ENCODE assay signal across 9 mouse cellular contexts in genomic region chr8:114452781-114453221, GRCm38 (mm10). TPM values are rescaled to one million over a fixed set of nuclear protein-coding genes. Genes with fewer than 3 reads are reported as not detected.
DNase-seq lines count a peak whose midpoint lies in the region; ATAC-seq and TF ChIP-seq lines count a peak whose summit lies in the region.
"Had no signal": no experiment of that assay in that cellular context is flagged by ENCODE, and none has a peak within 500 bp of the region (broad histone marks: within the 10 kb centered on the region; RNA-seq: fewer than 3 reads in every experiment).

No protein-coding gene starts in this region.

- H3K4me2 ChIP-seq in forebrain, postnatal 0 days (ENCODE audit: low read depth): peak overlapping the region; percentile 43
- H3K4me2 ChIP-seq in limb, embryonic 11.5 days (ENCODE audit: low read depth, severe bottlenecking): no peak overlapping the region
- peak overlapping the region; percentile 33 for H3K4me2 ChIP-seq in midbrain, postnatal 0 days (ENCODE audit: low read depth, low read length, poor library complexity, severe bottlenecking)

- H3K27ac ChIP-seq in cerebellum, adult 2 months (ENCODE audit: insufficient read depth, low read length): peak overlapping the region; percentile 14; the same call in 1 of the 2 replicates
- H3K27ac ChIP-seq in forebrain, postnatal 0 days (ENCODE audit: low read depth, low read length): no peak overlapping the region
- no peak overlapping the region for H3K27ac ChIP-seq in limb, embryonic 11.5 days (replicated peaks; ENCODE audit: low read depth, low read length)
- no peak overlapping the region for H3K27ac ChIP-seq in midbrain, postnatal 0 days (ENCODE audit: low read depth, low read length)

- peak; percentile 23 to 39 for DNase-seq in urinary bladder, adult 18-20 months (ENCODE audit: low spot score in 2 of 2)
- DNase-seq in urinary bladder, adult 2 months (ENCODE audit: low spot score): no peak
- DNase-seq in cerebellum, adult 2 months: peak; percentile 82 to 85
- peak; percentile 92 for DNase-seq in forebrain, postnatal 0 days
- peak; percentile 84 for DNase-seq in induced T-regulatory cell, adult 2 months (ENCODE audit: low read depth)
- DNase-seq in limb, embryonic 11.5 days (ENCODE audit: low spot score): peak; percentile 82
- peak; percentile 94 for DNase-seq in midbrain, postnatal 0 days (ENCODE audit: low spot score)
- DNase-seq in telencephalon, adult 2 months (ENCODE audit: low read depth, low spot score): peak; percentile 36

- H3K27me3 ChIP-seq in cerebellum, adult 2 months (ENCODE audit: control insufficient read depth, insufficient read depth, low read length): no peaks in the 10 kb centered on the region
- no peaks in the 10 kb centered on the region for H3K27me3 ChIP-seq in forebrain, postnatal 0 days (ENCODE audit: insufficient read depth, low read length)
- no peaks in the 10 kb centered on the region for H3K27me3 ChIP-seq in limb, embryonic 11.5 days (ENCODE audit: control insufficient read depth, insufficient read depth, low read length)
- no peaks in the 10 kb centered on the region for H3K27me3 ChIP-seq in midbrain, postnatal 0 days (ENCODE audit: insufficient read depth, low read length)

- no peaks in the 10 kb centered on the region; the same call in 1 of the 2 replicates for H3K4me1 ChIP-seq in cerebellum, adult 2 months (ENCODE audit: control insufficient read depth, insufficient read depth, low read length)
- no peaks in the 10 kb centered on the region for H3K4me1 ChIP-seq in forebrain, postnatal 0 days (ENCODE audit: insufficient read depth)
- H3K4me1 ChIP-seq in limb, embryonic 11.5 days (ENCODE audit: control insufficient read depth, insufficient read depth, low read length): 0 out of 2 replicates have a peak, but pooled peaks cover 2% of the 10 kb centered on the region
- H3K4me1 ChIP-seq in midbrain, postnatal 0 days (ENCODE audit: insufficient read depth, low read length): no peaks in the 10 kb centered on the region

- H3K9ac ChIP-seq in forebrain, postnatal 0 days: peak overlapping the region; percentile 42
- no peak overlapping the region for H3K9ac ChIP-seq in limb, embryonic 11.5 days (ENCODE audit: low read length)
- H3K9ac ChIP-seq in midbrain, postnatal 0 days (replicated peaks; ENCODE audit: low read length, poor library complexity, severe bottlenecking): no peak overlapping the region

- H3K36me3 ChIP-seq in forebrain, postnatal 0 days (ENCODE audit: insufficient read depth): peaks cover 4% of the 10 kb centered on the region
- no peaks in the 10 kb centered on the region for H3K36me3 ChIP-seq in limb, embryonic 11.5 days (ENCODE audit: control insufficient read depth, insufficient read depth, low read length)
- H3K36me3 ChIP-seq in midbrain, postnatal 0 days (ENCODE audit: insufficient read depth, low read length): no peaks in the 10 kb centered on the region; the same call in 1 of the 2 replicates

- no peak overlapping the region for H3K4me3 ChIP-seq in cerebellum, adult 2 months (replicated peaks; ENCODE audit: insufficient read depth, low read depth, low read length)
- H3K4me3 ChIP-seq in forebrain, postnatal 0 days (ENCODE audit: low read depth, low read length): no peak overlapping the region
- no peak overlapping the region for H3K4me3 ChIP-seq in limb, embryonic 11.5 days (ENCODE audit: low read depth, low read length)
- H3K4me3 ChIP-seq in midbrain, postnatal 0 days (ENCODE audit: low read depth, low read length): no peak overlapping the region

- TF ChIP-seq CTCF in cerebellum, adult 2 months (IDR thresholded peaks at IDR 0.05; ENCODE audit: borderline replicate concordance, insufficient read depth, low read depth, low read length): peak; percentile 66
- TF ChIP-seq CTCF in forebrain, postnatal 0 days (IDR thresholded peaks at IDR 0.05; ENCODE audit: low read depth): peak; percentile 92
- TF ChIP-seq CTCF in midbrain, postnatal 0 days (IDR thresholded peaks at IDR 0.05): peak; percentile 95

- no peaks in the 10 kb centered on the region for H3K9me3 ChIP-seq in forebrain, postnatal 0 days (ENCODE audit: low read length)
- no peaks in the 10 kb centered on the region for H3K9me3 ChIP-seq in limb, embryonic 11.5 days (ENCODE audit: control insufficient read depth, low read length)
- H3K9me3 ChIP-seq in midbrain, postnatal 0 days (ENCODE audit: low read length): no peaks in the 10 kb centered on the region

- no peak for TF ChIP-seq POLR2A in cerebellum, adult 2 months (IDR thresholded peaks at IDR 0.05; ENCODE audit: borderline replicate concordance, insufficient read depth, low read length)

- ATAC-seq in forebrain, postnatal 0 days: peak; percentile 70
- no peak for ATAC-seq in limb, embryonic 11.5 days (ENCODE audit: insufficient number of reproducible peaks, low FRiP score, low TSS enrichment, low read depth)
- ATAC-seq in midbrain, postnatal 0 days (ENCODE audit: low FRiP score): no peak

- 10% methylated on average over 9 of the region's 9 CpGs for WGBS in cerebellum, adult 2 months
- 3% methylated on average over 9 of the region's 9 CpGs for WGBS in forebrain, postnatal 0 days
- WGBS in limb, embryonic 11.5 days: 28% methylated on average over 9 of the region's 9 CpGs
- WGBS in midbrain, postnatal 0 days: 4% methylated on average over 9 of the region's 9 CpGs

RNA-seq across cellular contexts. Expression of gene Wwox, which starts 13.3 kb away (rescaled TPM):
- polyA plus RNA-seq in urinary bladder, adult 2 months (2012; rRNA removed): 7.9 and 10.1 TPM in 2 replicates
- 35.2 and 35.3 TPM in 2 replicates for polyA plus RNA-seq in cerebellum, adult 2 months (2012; rRNA removed)
- total RNA-seq in forebrain, postnatal 0 days (2014; rRNA removed): 10.7 and 17.3 TPM in 2 replicates
- 11.9 and 13.2 TPM in 2 replicates for polyA plus RNA-seq in forebrain, postnatal 0 days (2015; fragmentation: Nextera tagmentation; extraction: Ambion mirVana)
- 7.3 and 8.0 TPM in 2 replicates for polyA plus RNA-seq in limb, embryonic 11.5 days (2014; fragmentation: Nextera tagmentation; extraction: Ambion mirVana)
- 14.5 and 15.4 TPM in 2 replicates for total RNA-seq in midbrain, postnatal 0 days (2014; rRNA removed)
- 16.1 and 17.2 TPM in 2 replicates for polyA plus RNA-seq in midbrain, postnatal 0 days (2015; fragmentation: Nextera tagmentation; extraction: Ambion mirVana)

RNA-seq across cellular contexts. Expression of gene Clec3a, which starts 34.9 kb away (rescaled TPM):
- not detected in 2 replicates for polyA plus RNA-seq in urinary bladder, adult 2 months (2012; rRNA removed)
- polyA plus RNA-seq in cerebellum, adult 2 months (2012; rRNA removed): not detected in 2 replicates
- 1.5 TPM in 1 of 2 replicates, not detected in the other for total RNA-seq in forebrain, postnatal 0 days (2014; rRNA removed)
- polyA plus RNA-seq in forebrain, postnatal 0 days (2015; fragmentation: Nextera tagmentation; extraction: Ambion mirVana): not detected in 2 replicates
- polyA plus RNA-seq in limb, embryonic 11.5 days (2014; fragmentation: Nextera tagmentation; extraction: Ambion mirVana): not detected in 2 replicates
- not detected in 2 replicates for total RNA-seq in midbrain, postnatal 0 days (2014; rRNA removed)
- 0.38 TPM in 1 of 2 replicates, not detected in the other for polyA plus RNA-seq in midbrain, postnatal 0 days (2015; fragmentation: Nextera tagmentation; extraction: Ambion mirVana)
- polyA plus RNA-seq: frontal cortex, adult 2 months had no signal
